Mouse (Mus musculus) embryonic fibroblast, embryonic 13.5 days (primary cell): ENCODE results near the gene Slc4a4.
"Not testable (repeated sequence)": the region's sequence is repeated elsewhere in the genome, so short reads cannot be mapped to it uniquely, and the experiment has no call there.

Experiments used
- CTCF ChIP-seq: IDR thresholded peaks from 2 replicates; pipeline ENCODE4 v1.5.1; 2011; ENCODE audit warnings: mild to moderate bottlenecking, control low read depth, low read length, moderate library complexity, borderline replicate concordance; ENCODE audit not compliant: insufficient read depth
- POLR2A ChIP-seq: IDR thresholded peaks from 2 replicates; pipeline ENCODE4 v1.6.1; 2011; ENCODE audit warnings: low read depth, mild to moderate bottlenecking, control low read depth, low read length, moderate library complexity

- TF ChIP-seq CTCF, POLR2A: not testable (repeated sequence)
Measured at GRCm38 (mm10) chr5:89111987-89112386, 225.4 kb downstream of the Slc4a4 start.
